Mouse (Mus musculus): ENCODE results near the gene Inha.

Gene Inha

DNA sequence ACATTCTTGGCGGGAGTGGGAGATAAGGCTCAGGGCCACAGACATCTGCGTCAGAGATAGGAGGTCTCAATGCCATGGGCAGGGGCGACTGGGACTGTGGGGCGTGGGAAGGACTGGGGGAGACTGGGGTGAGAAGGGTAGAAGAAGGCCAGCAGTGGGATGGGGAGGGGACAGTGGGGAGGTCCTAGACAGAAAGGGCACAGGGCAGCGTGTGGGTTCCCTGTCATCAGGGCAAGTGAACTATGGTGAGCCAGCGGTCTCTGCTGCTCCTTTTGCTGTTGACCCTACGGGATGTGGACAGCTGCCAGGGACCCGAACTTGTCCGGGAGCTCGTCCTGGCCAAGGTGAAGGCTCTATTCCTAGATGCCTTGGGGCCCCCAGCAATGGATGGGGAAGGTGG, at the start of gene Inha:
Inha (plus strand) TSS at position 72 of the 400 bp plus-strand sequence.
- DNase-seq (ENCODE audit: low spot score): no peak

DNA sequence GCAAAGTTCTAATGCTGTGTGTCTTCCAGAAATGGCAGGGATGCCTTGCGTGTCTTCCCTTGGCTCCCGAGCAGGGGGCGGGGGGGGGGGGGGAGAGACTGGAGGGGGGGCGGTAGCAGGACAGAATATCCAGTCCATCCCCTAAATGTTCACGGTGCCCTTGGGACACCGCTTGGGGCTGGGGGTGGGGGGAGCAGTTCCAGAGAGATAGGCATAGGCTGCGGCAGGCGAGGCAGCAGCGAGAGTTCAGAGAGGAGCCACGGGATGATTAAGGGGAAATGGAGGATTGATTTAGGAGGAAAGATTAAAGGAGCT, 49.2 kb upstream of the Inha start:
- DNase-seq (ENCODE audit: low spot score): no peak

DNA sequence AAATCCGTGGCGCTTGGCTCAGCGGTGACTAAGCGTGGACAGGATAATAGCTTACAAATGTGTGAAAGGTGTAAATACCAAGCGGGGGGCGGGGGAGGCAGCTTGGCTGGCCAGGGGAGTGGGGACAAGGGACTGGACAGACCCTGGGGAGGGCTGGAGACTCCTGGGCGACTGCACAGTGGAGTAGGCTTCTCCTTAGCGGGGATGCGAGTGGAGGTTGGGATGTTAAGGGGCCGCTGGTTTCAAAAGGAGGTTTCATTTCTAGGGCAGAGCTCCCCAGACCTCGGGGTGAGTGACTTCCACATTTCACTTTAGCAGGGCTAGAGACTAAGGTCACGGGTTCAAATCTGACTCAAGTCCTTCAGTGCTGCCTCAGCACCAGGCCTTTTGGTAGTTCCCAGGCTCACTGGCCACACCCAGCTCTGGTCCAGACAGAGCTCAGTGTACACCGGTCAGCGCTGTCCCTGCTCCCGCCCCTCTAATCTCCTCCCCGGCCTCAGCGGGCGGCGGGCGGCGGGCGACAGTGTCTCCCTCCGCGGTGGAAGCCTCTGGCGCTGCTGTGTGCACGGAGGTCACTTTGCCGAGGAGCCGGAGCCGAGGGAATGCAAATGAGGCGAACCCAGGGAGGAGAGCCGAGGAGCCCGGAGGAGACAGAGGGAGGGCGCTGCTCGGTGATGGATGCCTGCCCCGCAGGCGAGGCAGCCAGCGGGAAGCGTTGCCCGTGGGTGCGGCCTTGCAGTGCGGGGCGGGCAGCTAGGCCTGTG, 48.7 kb upstream of the Inha start:
- DNase-seq (ENCODE audit: low spot score): no peak

DNA sequence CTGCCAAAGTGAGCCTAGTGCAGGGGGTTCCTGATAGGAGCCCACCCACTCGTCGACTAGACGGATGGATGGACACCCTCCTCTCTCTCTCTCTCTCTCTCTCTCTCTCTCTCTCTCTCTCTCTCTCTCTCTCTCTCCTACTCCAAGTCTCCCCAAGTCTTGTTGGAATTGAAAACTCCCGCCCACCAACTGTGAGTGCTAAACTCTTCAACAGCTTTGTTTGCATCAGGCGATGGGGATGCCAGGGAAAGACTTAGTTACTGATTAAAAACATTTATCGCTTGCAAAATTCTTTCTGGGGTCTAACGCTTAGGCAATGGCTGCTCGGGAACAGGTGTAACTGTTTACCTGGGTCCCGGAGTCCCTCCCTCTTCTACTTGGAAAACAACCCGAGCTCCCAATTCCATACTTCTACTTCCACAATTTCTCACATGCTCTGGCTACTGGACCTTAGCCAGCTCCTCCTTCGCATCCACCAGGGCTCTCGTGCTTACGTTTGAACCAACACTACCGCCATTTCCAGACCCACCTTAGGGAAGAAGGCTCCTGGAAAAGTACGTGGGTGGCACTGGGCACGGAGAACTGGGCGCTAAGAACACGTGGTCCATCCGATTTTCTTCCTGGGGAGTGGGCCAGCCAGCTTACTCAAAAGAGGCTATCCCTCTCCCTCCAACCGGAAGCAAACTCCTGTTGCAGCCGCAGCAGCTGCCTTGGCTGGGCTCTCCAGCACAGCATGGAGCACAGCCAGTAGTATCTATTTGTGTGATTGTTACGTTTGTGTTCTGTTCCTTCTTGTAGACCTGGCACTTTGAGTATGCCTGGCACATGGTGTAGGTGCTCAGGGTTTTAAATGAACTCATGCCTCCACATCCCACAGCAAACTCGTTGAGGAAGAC, 47.8 kb upstream of the Inha start:
- no peak for DNase-seq (ENCODE audit: low spot score)

DNA sequence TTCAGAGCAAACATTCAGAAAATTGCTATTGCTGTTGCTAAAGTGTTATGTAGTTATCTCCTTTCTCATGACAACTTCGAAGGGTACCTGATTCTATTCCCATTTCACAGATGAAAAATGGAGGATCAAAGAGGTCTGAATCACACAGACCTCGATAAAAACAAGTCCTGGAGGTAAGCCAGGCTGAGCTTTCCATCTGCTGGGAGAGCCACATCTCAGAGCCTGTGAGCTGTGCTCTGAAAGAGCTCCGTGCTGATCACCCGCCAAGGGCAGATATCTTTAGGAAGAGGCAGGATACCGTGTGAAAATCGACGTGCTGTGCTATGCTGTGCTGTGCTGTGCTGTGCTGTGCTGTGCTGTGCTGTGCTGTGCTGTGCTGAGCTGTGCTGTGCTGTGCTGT, 46.6 kb upstream of the Inha start:
- DNase-seq (ENCODE audit: low spot score): no peak

DNA sequence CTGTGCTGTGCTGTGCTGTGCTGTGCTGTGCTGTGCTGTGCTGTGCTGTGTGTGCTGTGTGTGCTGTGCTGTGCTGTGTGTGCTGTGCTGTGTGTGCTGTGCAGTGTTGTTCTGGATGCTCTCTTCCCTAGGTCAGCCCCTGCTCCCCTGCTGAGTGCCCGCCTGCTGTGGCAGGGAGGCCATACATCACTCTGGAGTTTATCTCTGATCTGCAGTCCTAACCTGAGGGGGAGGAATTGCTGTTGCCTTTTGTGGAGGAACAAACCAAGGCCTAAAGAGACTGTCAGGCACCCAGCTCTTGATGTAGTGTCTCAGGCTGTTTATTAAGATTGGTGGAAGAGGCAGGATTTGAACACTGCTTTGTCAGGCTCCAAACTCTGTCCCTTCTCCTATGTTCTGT, 44.2 kb upstream of the Inha start:
- DNase-seq (ENCODE audit: low spot score): no peak

DNA sequence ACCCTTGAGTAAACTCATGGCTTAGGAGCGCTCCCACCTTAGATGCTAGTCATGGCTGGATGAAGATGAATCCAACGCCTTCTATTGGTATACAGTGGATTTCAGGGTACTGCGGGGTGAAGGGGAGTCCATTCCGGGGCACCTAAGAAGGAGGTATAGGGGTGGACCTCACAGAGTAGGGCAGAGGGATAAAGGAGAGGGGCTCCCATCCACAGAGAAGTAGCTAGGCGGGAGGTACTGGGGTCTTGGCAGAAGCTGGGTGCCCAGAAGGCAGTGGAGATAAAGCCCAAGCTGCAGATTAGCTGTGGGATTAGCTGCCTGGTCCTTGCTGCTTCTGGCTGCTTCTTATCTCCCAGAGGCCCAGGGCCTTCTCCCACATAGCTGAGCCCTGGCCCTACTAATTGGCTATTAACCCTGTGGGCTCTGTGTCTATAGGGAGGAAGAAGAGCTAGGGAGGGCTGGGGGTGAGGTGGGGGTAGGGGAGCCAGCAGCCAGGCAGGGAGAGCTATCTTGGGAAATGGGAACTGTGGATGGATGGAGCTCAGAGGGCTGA, 43.1 kb upstream of the Inha start:
- no peak for DNase-seq (ENCODE audit: low spot score)

DNA sequence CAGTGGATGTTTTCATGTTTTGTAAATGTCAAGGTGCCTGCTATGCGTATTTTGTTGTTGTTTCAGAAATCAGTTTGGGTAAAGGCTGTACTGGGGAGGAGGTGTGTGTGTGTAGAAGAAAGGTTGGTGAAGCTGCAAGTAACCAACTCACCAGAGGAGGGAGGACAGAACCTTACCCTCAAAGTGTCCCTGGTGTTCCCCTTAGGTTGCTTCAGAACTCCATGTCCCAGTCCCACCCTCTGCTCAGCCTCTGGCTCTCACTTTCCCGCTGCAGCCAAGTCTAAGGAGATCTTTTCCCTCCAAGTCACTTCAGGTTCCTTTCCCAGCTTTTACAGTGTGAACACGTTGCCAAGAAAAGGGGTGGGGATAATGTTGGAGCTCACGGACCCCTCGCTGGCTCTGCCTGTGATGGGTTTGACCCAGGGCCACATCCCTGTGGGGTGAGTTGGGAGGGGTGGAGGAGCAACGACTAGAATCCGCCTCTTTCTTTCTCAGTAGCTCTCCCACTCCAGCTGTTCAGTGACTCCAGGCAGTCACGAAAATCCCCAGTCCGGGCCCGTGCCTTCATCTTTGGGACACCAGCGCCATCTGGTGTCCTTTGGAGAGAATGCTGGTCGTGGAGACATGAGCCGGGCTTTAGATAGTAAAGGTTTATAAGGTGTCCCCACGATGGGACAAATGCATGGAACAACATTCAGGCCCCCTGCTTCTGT, 39.5 kb upstream of the Inha start:
- peak; percentile 69 for DNase-seq (ENCODE audit: low spot score)

DNA sequence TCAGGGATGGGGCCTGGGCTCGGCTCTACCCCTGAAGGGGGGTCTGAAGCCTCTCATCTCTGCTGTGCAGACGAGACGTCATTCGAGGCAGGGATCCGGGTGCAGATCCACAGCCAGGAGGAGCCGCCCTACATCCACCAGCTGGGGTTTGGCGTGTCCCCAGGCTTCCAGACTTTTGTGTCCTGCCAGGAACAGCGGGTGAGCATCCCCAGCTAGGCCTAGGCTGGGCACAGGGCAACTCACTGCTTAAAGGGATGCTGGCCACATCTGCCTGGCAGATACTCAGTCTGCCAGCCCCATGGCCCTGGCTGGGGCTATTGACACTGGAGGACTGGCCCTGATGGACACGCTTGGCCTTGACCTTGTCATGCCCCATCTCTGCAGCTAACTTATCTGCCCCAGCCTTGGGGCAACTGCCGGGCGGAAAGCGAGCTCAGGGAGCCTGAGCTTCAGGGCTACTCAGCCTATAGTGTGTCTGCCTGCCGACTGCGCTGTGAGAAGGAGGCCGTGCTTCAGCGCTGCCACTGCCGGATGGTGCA, 37.5 kb upstream of the Inha start:
- DNase-seq (ENCODE audit: low spot score): no peak

DNA sequence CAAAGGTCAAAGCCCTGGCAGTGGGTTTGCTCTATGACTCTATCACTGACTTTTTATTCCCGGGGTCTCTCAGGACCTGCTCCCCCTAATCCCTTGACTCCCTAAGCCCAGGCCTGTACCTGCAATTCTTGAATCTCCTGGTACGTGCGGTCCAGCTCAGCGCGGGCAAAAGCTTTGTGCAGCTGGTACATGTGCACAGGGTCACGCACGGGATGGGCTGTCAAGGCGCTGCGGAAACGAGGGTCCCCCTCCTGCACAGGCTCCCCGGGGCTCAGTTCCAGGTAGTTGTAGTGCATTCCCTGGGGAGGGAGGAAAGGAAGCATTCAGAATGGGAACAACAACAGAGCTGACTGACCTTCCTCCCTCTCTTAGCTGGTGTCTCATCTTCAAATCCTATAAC, 30.4 kb upstream of the Inha start:
- DNase-seq (ENCODE audit: low spot score): no peak

DNA sequence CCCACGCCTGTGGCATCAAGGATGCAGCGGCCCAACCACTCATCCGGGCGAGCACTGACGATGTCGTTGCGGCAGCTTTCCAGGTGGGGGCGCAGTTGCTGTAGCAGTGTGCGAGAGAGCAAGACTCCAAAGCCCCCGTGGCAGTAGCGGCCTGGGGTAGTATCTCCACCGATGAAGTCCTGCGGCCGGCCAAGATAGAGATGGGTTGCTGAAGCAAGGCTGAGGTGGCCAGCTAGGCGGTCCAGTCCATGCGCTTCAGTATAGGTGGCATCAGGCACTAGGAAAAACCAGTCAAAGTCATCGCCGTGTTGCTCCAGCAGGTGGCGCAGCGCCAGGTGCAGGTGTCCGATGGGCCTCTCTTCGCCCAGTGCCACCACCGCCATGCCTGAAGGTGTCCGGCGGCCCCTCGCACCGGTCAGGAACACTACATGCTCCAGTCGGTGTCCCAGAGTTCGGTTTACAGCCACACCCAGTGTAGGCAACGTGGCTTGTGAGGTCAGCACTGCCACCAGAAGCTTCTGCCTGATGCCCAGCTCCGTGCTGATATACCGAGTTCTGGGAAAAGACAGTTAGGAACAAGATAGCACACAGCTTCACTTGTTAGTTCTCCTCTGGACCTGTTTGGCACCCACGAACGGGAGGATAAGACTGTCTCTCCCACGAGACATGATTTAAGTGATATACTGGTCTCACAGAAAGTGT, 29.5 kb upstream of the Inha start:
- peak; percentile 74 for DNase-seq (ENCODE audit: low spot score)

DNA sequence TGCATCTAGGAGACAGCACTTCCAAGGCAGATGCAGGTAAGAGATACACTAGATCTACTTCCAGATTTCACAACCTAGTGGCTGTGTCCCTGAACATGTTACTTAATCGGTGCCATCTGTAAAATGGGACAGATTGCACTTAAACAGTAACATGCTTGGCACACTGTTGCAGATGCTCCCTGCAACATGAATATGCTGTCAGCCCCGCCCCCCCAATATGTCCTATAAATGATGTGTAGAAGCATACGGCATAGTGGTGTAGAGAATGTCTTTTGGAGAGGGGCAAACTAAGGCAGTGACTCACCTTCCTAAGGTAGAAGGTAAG, 28.9 kb upstream of the Inha start:
- DNase-seq (ENCODE audit: low spot score): no peak

DNA sequence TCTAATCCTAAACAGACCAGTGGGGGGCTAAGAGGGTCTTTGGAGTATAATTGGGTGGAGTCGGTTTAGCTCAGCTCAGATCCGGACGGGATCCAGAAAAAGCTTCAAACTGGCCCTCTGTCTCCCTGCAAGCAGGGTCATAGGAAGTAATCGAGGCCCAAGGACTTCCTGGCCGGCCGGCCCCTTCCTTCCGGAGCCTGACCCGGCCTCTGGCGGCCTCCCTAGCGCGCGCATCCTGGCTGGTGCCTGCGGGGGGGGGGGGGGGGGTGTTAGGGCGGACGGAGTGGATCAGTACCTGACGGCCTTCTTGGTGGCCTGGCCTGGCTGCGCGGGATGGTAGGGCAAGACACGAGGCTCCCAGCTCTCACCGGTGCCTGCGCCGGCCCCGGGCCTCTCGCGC, 28.4 kb upstream of the Inha start:
- no peak for DNase-seq (ENCODE audit: low spot score)

DNA sequence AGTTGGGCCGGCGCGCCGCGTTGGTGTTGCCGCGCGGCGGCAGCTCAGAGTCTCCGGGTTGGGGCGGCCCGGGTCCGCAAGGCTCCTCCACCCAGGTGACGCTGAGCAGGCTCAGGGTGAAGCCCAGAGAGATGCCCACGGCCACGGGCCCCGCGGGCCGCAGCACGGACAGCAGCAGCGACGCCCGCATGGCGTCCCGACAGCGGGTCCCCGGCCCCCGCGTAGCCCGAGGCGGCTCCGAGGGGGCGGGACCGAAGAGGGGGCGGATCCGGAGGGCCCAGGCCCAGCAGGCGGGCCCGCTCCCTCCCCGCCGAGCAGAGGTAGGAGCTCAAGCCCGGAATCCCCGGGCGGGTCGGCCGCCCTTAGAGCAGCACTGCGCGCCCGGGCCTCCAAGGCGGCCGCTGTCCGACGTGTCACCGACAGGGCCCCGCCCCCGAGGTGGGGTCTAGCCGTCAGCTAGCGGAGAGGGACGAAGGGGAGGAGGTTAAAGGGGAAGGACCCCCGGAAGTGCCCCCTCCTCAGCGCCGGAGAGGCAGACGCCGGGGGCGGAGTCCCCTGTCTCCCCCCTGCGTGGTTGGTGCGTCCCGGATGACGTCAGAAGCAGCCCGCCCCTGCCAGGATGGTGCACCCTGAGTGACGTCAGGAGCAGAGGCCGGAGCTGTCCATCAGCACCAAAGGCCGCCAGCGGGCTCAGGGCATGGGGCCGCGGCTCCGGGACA, 27.8 kb upstream of the Inha start, which contains the start of the genes Chpf and Tmem198:
Chpf (minus strand) TSS at position 392 of the 719 bp plus-strand sequence.
Tmem198 (plus strand) TSS at position 617 of the 719 bp plus-strand sequence.
- DNase-seq (ENCODE audit: low spot score): peak; percentile 94

DNA sequence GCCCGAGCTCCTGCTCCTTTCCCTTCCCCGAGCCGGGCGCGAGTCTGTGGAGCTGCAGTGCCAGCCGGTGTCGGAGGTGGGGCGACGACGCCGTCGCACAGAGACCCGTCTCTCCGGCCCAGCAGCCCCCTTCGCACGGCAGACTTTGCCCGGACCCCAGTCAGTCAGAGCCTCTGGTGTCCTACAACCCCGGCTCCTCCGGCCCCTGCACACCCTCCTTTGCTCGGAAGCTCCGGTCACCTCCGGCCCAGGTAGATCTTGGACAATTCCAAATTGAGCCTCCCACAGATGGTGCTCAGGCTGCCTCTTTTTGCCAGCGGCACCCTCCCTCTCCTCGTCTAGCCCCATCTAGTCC, 27.3 kb upstream of the Inha start:
- no peak for DNase-seq (ENCODE audit: low spot score)

DNA sequence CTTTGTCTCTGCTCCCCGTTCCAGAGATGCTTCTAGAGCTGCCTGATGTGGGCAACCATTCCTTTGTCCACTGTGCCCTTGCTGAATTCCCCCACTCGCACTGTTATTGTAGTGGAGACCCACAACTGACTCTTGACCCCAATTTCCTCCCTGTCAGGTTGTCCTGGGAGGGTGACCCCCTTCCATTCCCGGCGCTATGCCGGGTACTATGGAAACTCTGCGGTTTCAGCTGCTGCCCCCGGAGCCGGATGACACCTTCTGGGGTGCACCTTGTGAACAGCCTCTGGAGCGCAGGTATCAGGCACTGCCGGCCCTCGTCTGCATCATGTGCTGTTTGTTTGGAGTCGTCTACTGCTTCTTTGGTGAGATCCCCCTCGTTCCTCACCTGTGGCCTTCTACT, 26.8 kb upstream of the Inha start:
- no peak for DNase-seq (ENCODE audit: low spot score)

DNA sequence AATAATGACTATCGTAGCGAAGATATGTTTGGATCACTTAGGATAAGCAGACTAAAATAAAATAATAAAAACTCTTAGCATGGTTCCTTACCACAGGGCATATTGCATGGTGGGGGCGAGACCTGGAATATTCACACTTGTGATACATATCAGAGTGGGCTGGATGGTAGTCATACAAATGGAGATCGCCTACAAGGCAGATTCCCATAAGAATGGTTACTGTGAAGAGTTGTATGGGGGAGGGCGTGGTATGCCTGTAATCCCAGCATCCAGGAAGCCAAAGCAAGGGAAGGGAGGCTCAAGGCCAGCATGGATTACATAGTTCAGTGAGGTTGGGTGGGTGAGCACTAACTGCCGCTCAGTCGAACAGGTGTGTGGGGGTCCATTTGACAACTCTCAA, 26.1 kb upstream of the Inha start:
- DNase-seq (ENCODE audit: low spot score): no peak

DNA sequence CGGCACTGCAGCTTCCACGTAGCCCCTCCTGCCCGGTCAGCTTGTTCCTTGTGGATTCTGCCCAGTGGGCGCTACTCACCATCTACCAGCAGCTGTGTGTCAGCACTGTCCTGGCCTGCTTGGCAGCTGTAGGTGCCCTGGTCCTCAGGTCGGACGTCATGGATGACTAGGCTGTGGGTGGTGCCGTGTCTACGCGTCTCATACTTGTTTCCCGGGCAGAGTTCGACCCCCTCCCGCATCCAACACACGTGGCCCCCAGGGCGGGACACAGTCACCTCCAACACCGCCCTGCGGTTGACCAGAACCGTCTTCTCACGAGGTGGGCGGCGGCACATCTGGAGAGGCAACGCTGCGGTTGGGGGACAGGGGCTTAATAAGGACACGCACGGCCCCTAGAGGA, 20.3 kb upstream of the Inha start:
- no peak for DNase-seq (ENCODE audit: low spot score)

DNA sequence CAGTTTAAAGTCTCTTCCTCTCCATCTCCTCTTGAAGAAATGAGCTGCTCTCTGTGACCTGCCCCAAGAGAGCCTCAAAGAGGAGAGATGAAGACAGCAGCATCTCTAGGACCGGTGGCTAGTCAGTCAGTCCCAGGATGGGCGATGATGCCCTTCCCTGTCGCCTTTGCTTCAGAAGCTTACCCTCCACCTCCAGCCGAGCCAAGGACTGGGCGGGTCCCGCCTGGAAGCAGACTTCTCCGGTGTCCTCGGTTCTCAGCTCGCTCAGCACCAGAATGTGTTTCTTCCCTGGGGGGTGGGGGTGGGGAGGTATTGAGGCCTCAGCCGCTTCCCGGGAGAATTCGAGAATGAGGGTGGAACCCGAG, 19.9 kb upstream of the Inha start:
- DNase-seq (ENCODE audit: low spot score): no peak

DNA sequence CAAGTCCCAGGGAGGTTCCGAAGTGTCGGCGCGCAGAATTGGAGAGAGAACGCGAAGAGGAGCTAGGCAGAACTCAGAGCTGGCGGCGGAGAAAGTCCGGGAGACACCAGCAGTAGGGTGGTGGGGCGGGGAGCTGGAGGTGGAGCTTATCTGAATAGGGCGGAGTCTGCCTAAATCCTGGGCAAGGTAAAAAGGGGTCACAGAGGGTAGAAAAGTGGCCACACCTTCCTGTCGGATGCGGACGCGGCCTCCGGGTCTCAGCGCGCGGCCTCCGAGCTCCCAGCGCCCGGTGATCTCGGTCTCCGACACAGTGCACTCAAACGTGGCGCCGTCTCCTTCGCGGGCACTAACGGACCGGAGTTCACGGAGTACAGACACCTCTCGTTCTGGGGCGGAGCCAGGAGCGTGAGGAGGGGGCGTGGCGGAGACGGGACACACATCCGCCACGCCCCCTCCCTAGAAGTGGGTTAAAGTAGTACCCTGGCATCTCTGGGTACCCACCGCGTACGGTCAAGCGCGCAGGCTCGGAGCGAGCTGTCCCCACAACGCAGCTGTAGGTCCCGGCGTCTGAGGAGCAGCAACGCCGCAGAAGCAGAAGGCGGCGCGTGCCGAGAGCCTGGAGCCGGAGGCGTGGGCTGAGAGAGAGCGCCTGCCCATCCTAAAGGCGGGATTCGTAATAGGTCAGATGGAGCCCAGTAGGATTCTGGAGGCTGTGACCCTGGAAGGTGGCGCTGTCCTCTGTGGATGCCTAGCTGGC, 19.3 kb upstream of the Inha start:
- no peak for DNase-seq (ENCODE audit: low spot score)
